Mouse (Mus musculus) stomach, postnatal 0 days (tissue): ENCODE results near the gene Ociad1. TPM values are rescaled to one million over a fixed set of nuclear protein-coding genes. Genes with fewer than 3 reads are reported as not detected.

ENCODE experiments used
- ATAC-seq: fragments of 200-750 bp; cut with Nextera tagmentation; 2 replicates; pipeline ENCODE4 v1.8.0; 2017; ENCODE audit not compliant: low FRiP score, low TSS enrichment
- DNase-seq: peaks from one replicate; pipeline ENCODE4 v3.0.0-alpha.2; 2016; ENCODE audit warnings: low spot score
- H3K27ac ChIP-seq: fragments of 300-500 bp; sonication (generic); replicated peaks from 2 replicates; pipeline ENCODE4 v1.5.1; 2014; ENCODE audit warnings: mild to moderate bottlenecking, control low read depth
- H3K27me3 ChIP-seq: fragments of 300-500 bp; sonication (generic); 2 replicates; pipeline ENCODE4 v1.6.1; 2014; ENCODE audit warnings: low read length; ENCODE audit not compliant: control insufficient read depth, insufficient read depth
- H3K36me3 ChIP-seq: fragments of 300-500 bp; sonication (generic); 2 replicates; pipeline ENCODE4 v1.6.1; 2014; ENCODE audit warnings: low read length, mixed read lengths; ENCODE audit not compliant: control insufficient read depth, insufficient read depth
- H3K4me1 ChIP-seq: fragments of 300-500 bp; sonication (generic); replicated peaks from 2 replicates; pipeline ENCODE4 v1.6.1; 2014; ENCODE audit warnings: antibody characterized with exemption; ENCODE audit not compliant: control insufficient read depth, insufficient read depth
- H3K4me2 ChIP-seq: fragments of 300-500 bp; sonication (generic); replicated peaks from 2 replicates; pipeline ENCODE4 v1.6.1; 2014; ENCODE audit warnings: low read depth, mild to moderate bottlenecking, control low read depth, moderate library complexity
- H3K4me3 ChIP-seq: fragments of 300-500 bp; sonication (generic); 2 replicates; pipeline ENCODE4 v1.5.1; 2014; ENCODE audit warnings: low read depth, low read length, control low read depth
- H3K9ac ChIP-seq: fragments of 300-500 bp; sonication (generic); 2 replicates; pipeline ENCODE4 v1.6.1; 2014; ENCODE audit warnings: mild to moderate bottlenecking, low read length, control low read depth, mixed read lengths
- H3K9me3 ChIP-seq: fragments of 300-500 bp; sonication (generic); 2 replicates; pipeline ENCODE4 v1.6.1; 2016; ENCODE audit warnings: low read length; ENCODE audit not compliant: control insufficient read depth
- CTCF ChIP-seq: IDR thresholded peaks from 2 replicates; pipeline ENCODE4 v1.5.1; 2016; ENCODE audit warnings: antibody characterized with exemption, low read depth, mild to moderate bottlenecking, moderate library complexity
- EP300 ChIP-seq: optimal IDR thresholded peaks from 2 replicates; pipeline ENCODE3; 2016; ENCODE audit warnings: antibody characterized with exemption
- whole genome bisulfite sequencing: fragments of 180-500 bp; shearing (Covaris S2); extraction: QIAGEN DNeasy Blood & Tissue Kit; methylation state at CpG from one replicate; pipeline ENCODE4 v1.1.7; 2014; 5-methylcytosine and 5-hydroxymethylcytosine counted together
- polyA plus RNA-seq: library from polyadenylated mRNA; unstranded; fragments of >200 nt; fragmentation: Nextera tagmentation; extraction: Ambion mirVana; gene quantifications from 2 replicates; pipeline ENCODE4 v1.2.1, GENCODE M21; 2015

The Ociad1 gene
- polyA plus RNA-seq, 1 experiment from 2014 or later = 169 TPM

DNA sequence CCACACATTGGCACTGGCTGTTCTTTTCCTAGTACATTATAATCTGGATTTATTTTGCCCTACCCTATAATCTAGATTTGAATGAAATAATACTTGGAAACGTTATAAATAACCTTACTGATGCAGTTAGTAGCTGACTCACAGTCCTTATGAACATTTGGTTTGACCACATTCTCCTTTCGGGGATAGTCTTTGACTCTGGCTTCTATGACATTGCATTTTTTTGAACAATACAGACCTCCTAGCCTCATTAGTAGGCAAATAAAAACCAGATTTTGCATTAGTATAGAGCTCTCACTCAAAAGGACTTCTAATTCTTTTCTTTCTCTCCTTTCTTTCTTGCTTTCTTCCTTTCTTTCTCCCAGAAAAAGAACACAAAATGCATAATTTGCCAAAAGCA is 2.7 kb upstream of the Ociad1 start:
- WGBS = 56% methylated on average over 2 of the region's 2 CpGs
- DNase-seq (no peak), ATAC-seq (no peak)
- no peak overlapping the region for H3K9ac ChIP-seq
- H3K27ac ChIP-seq = no peak overlapping the region
- no peak overlapping the region for H3K4me2 ChIP-seq
- H3K9me3 ChIP-seq = no peaks in the 10 kb centered on the region
- H3K27me3 ChIP-seq = no peaks in the 10 kb centered on the region
- H3K4me3 ChIP-seq = no peak overlapping the region
- no peaks in the 10 kb centered on the region for H3K36me3 ChIP-seq
- no peaks in the 10 kb centered on the region for H3K4me1 ChIP-seq
- TF ChIP-seq EP300 = no peak
- no peak for TF ChIP-seq CTCF

DNA sequence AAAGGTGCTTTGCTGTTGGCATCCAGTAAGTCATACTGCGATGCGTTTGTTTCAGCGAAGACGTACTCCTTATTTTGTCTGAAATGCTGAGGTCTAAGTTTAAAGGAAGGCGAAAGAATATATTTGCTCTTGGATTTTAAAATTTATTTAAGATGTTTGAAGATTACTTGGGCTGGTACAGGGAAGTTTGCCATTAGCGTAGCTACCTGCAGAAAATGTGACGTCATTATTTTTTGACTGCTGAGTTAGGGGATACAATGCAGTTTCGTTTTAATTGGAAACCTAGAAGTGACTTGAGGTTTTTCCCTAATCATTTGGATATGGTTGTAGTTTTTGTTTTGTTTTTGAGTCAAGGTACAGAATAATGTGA is 859 bp downstream of the Ociad1 start:
- H3K4me3 ChIP-seq = peak overlapping the region; percentile 93

DNA sequence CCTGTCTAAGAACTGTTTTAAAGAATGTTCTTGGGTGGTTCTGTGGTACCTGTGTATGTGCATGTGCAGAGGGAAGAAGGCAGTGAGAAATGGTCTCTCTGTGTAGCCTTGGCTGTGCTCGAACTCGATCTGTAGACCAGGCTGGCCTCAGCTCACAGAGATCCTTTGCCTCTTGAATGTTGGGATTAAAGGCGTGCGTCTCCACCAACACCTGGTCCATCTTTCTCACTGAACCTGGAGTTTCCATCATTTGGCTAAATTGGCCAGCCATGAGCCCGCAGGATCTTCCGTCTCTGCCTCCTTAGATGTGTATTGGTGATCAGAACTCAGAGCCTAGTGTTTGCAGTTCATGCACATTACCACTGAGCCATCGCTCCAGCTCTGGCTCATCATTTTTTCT is 2.4 kb downstream of the Ociad1 start:
- WGBS = 94% methylated on average over 7 of the region's 7 CpGs
- Histone ChIP-seq H3K4me2 (no peak overlapping the region), H3K27ac (no peak overlapping the region), H3K36me3 (0 out of 2 replicates have a peak, but pooled peaks cover 2% of the 10 kb centered on the region), H3K4me1 (no peaks in the 10 kb centered on the region), H3K27me3 (no peaks in the 10 kb centered on the region), H3K9me3 (no peaks in the 10 kb centered on the region), H3K4me3 (no peak overlapping the region), H3K9ac (no peak overlapping the region)
- DNase-seq (no peak), ATAC-seq (no peak)
- no peak for TF ChIP-seq CTCF
- no peak for TF ChIP-seq EP300

More for the DNA sequence above, 859 bp downstream of the Ociad1 start:
- ATAC-seq (no peak), DNase-seq (no peak)
- no peaks in the 10 kb centered on the region for H3K27me3 ChIP-seq
- no peaks in the 10 kb centered on the region for H3K4me1 ChIP-seq
- H3K4me2 ChIP-seq = peak overlapping the region; percentile 60
- TF ChIP-seq EP300 (no peak), CTCF (no peak)
- 0 out of 2 replicates have a peak, but pooled peaks cover 2% of the 10 kb centered on the region for H3K36me3 ChIP-seq
- no peaks in the 10 kb centered on the region for H3K9me3 ChIP-seq
- H3K9ac ChIP-seq = peak overlapping the region; percentile 93
- WGBS = 4% methylated on average over 8 of the region's 8 CpGs
- no peak overlapping the region for H3K27ac ChIP-seq

DNA sequence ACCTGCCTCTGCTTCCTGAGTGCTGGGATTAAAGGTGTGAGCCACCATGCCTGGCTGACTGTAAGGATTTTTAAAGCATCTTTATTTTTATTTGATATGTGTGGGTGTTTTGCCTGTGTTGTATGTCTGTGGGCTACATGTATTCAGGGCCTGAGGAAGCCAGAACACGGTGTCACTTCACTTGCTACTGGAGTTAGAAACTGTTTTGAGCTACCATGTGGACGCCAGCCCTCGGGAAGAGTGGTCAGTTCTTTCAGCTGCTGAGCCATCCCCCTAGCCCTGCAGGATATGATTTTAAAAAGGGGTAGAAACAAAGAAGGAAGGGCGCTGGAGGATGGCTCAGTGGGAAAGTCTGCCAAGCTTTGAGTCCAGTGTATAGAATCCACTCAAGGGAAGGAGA is 3.3 kb downstream of the Ociad1 start:
- WGBS = 86% methylated on average over 4 of the region's 4 CpGs
- ATAC-seq (no peak), DNase-seq (no peak)
- Histone ChIP-seq H3K4me2 (no peak overlapping the region), H3K4me1 (no peaks in the 10 kb centered on the region), H3K27me3 (no peaks in the 10 kb centered on the region), H3K4me3 (no peak overlapping the region), H3K27ac (no peak overlapping the region), H3K36me3 (0 out of 2 replicates have a peak, but pooled peaks cover 2% of the 10 kb centered on the region), H3K9ac (no peak overlapping the region), H3K9me3 (no peaks in the 10 kb centered on the region)
- TF ChIP-seq CTCF (no peak), EP300 (no peak)

DNA sequence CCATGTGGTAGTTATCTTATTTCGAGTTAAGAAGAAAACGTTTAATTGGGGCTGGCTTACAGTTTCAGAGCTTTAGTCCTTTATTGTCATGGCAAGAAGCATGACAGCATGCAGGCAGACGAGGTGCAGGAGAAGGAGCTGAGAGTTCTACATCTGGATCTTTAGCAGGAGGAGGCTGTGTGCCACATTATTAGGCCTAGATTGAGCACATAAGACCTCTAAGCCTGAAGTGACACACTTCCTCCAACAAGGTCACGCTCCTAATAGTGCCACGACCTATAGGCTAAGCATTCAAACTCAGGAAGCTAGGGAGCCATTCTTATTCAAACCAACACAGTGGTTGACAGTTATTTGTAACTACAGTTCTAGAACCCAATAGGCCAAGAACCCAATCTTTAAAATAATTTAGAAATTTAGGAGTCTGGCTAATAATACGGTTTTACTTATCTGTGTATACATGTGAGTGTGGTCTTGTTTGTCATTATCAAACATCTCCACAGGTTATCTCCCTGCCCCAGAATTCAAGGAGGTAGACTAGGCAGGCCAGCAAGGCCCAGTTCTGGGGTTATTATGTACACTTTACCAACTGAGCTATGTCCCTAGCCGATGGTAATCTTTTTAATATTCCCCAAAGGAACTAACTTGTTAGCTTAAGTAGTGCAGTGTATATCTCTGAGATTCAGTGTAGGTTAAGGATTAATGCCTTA is 9.2 kb downstream of the Ociad1 start:
- Histone ChIP-seq H3K4me2 (no peak overlapping the region), H3K36me3 (peaks cover 7% of the 10 kb centered on the region), H3K4me3 (no peak overlapping the region), H3K9me3 (no peaks in the 10 kb centered on the region), H3K9ac (no peak overlapping the region), H3K27ac (no peak overlapping the region), H3K4me1 (no peaks in the 10 kb centered on the region), H3K27me3 (no peaks in the 10 kb centered on the region)
- ATAC-seq (no peak), DNase-seq (no peak)
- TF ChIP-seq CTCF (no peak), EP300 (no peak)
- 78% methylated on average over 7 of the region's 7 CpGs for whole genome bisulfite sequencing

DNA sequence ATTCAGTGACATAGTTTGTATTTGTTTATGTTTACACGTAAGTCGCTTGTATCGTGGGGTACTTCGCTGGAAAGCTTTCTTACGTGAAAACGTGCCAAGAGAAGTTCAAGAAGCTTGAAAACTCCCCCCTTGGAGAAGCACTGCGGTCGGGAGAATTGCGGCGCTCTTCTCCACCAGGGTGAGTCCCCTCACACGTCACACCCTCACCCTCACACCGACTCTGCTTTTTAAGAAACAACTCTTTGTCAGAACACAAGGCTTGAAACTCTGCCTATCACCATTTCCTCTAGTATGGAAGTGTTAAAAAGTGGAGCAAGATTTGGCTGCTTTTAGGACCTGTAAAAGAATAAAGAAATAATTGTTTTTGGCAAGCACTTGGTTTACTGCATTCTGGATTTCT is 11.9 kb downstream of the Ociad1 start:
- TF ChIP-seq CTCF (no peak), EP300 (no peak)
- no peak for DNase-seq
- Histone ChIP-seq H3K4me3 (no peak overlapping the region), H3K9me3 (no peaks in the 10 kb centered on the region), H3K27me3 (no peaks in the 10 kb centered on the region), H3K9ac (no peak overlapping the region), H3K27ac (no peak overlapping the region), H3K4me1 (no peaks in the 10 kb centered on the region), H3K36me3 (peaks cover 14% of the 10 kb centered on the region), H3K4me2 (no peak overlapping the region)
- 82% methylated on average over 12 of the region's 12 CpGs for WGBS
- no peak for ATAC-seq
